9 mouse cellular contexts compared by ENCODE assay signal in the genomic region with DNA sequence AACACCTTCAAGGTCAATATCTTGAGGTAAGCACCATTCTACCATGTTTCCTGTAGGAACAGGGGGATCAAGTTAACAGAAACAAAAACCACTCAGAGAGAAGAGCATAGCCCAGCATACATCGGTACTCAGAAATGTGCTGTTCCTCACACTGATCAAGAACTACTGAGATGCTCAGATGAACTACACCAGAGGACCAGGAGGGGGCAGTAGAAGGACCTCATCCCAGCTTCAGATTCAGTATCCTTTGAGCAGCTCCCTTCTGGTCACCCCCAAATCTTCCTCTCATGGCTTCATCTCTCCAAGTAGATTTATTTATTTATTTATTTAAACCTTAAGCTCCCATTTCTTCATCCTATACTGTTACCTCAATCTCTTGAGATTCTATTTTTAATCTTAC. TPM values are rescaled to one million over a fixed set of nuclear protein-coding genes. Genes with fewer than 3 reads are reported as not detected.
DNase-seq lines count a peak whose midpoint lies in the region; ATAC-seq and TF ChIP-seq lines count a peak whose summit lies in the region.
"Had no signal": no experiment of that assay in that cellular context is flagged by ENCODE, and none has a peak within 500 bp of the region (broad histone marks: within the 10 kb centered on the region; RNA-seq: fewer than 3 reads in every experiment).

No protein-coding gene starts in this region.

- peak; percentile 75 for TF ChIP-seq CTCF in left cerebral cortex, adult 2 months (IDR thresholded peaks at IDR 0.05)
- peak; percentile 64 for TF ChIP-seq CTCF in liver, embryonic 14.5 days (IDR thresholded peaks at IDR 0.05; ENCODE audit: low read depth)

- ATAC-seq in liver, embryonic 14.5 days (ENCODE audit: insufficient read depth) = no peak

- no peak overlapping the region for H3K9ac ChIP-seq in liver, embryonic 14.5 days (replicated peaks)
- H3K9ac ChIP-seq: lung, embryonic 15.5 days had no signal

- no peaks in the 10 kb centered on the region for H3K27me3 ChIP-seq in liver, embryonic 14.5 days (ENCODE audit: control insufficient read depth, insufficient read depth, low read length)
- H3K27me3 ChIP-seq in splenic B cell, adult 2 months (ENCODE audit: control insufficient read depth, insufficient read depth, low read length, poor library complexity, severe bottlenecking) = no peaks in the 10 kb centered on the region
- H3K27me3 ChIP-seq: lung, embryonic 15.5 days had no signal

- H3K27ac ChIP-seq in left cerebral cortex, adult 2 months = no peak overlapping the region
- no peak overlapping the region for H3K27ac ChIP-seq in liver, embryonic 14.5 days
- H3K27ac ChIP-seq: lung, embryonic 15.5 days had no signal

- no peaks in the 10 kb centered on the region for H3K4me1 ChIP-seq in liver, embryonic 14.5 days (replicated peaks; ENCODE audit: control insufficient read depth in 2 of 2, insufficient read depth in 2 of 2, low read length in 1 of 2)
- H3K4me1 ChIP-seq: lung, embryonic 15.5 days had no signal

- no peak overlapping the region for H3K4me2 ChIP-seq in liver, embryonic 14.5 days (ENCODE audit: low read depth)
- H3K4me2 ChIP-seq: lung, embryonic 15.5 days had no signal

- whole genome bisulfite sequencing in liver, embryonic 14.5 days (ENCODE audit: insufficient replicate concordance) = 33% methylated on average over 1 of the region's 1 CpGs

- intact Hi-C loops in left cerebral cortex, adult 2 months (cut with DNase I) = loop anchor here (5.0 kb wide), 1 partner anchor 49 kb away; a partner anchor contains a TSS
- intact Hi-C loops in left cerebral cortex, postnatal 10 days (cut with DNase I) = no loop called here

- H3K9me3 ChIP-seq in liver, embryonic 14.5 days (ENCODE audit: control insufficient read depth, low read length) = no peaks in the 10 kb centered on the region
- H3K9me3 ChIP-seq: lung, embryonic 15.5 days had no signal

- TF ChIP-seq EP300 in liver, embryonic 14.5 days (IDR thresholded peaks at IDR 0.05; ENCODE audit: low read depth) = no peak

- DNase-seq in left cerebral cortex, adult 2 months (ENCODE audit: extremely low spot score in 1 of 2, low spot score in 2 of 2) = no peak
- DNase-seq in left cerebral cortex, postnatal 10 days (ENCODE audit: extremely low spot score in 1 of 2, low spot score in 2 of 2) = no peak
- peak; percentile 64 for DNase-seq in ES-CJ7 (ENCODE audit: low read depth, low spot score)
- DNase-seq in adrenal gland, postnatal 10 days = peak; percentile 58
- peak; percentile 25 for DNase-seq in forelimb bud, embryonic 11.5 days (ENCODE audit: low read depth, low spot score)
- DNase-seq in liver, embryonic 14.5 days (ENCODE audit: low read depth in 3 of 3, low spot score in 3 of 3) = peak in 1 of 3 experiments; percentile 7
- DNase-seq in splenic B cell, adult 2 months (ENCODE audit: low read depth, low spot score) = peak; percentile 84
- no peak for DNase-seq in ovary, adult 18-20 months (ENCODE audit: low spot score)

- H3K4me3 ChIP-seq in left cerebral cortex, adult 2 months = no peak overlapping the region
- H3K4me3 ChIP-seq in liver, embryonic 14.5 days (ENCODE audit: insufficient read depth in 1 of 2, low read depth in 2 of 2, low read length in 2 of 2) = no peak overlapping the region
- H3K4me3 ChIP-seq: lung, embryonic 15.5 days had no signal

- no peaks in the 10 kb centered on the region for H3K36me3 ChIP-seq in liver, embryonic 14.5 days (replicated peaks; ENCODE audit: control insufficient read depth, insufficient read depth, low read depth)
- H3K36me3 ChIP-seq in splenic B cell, adult 2 months (ENCODE audit: control insufficient read depth, insufficient read depth, low read length, poor library complexity, severe bottlenecking) = peaks cover 6% of the 10 kb centered on the region; the same call in 1 of the 2 replicates
- H3K36me3 ChIP-seq: lung, embryonic 15.5 days had no signal

RNA-seq across cellular contexts. Expression of a gene that starts 12.2 kb away (rescaled TPM):
- total RNA-seq in left cerebral cortex, adult 2 months (2021) = 10 to 100 TPM; 57.2 to 65.2 TPM
- 10 to 100 TPM; 32.4 to 32.9 TPM for total RNA-seq in left cerebral cortex, postnatal 10 days (2021)
- total RNA-seq in adrenal gland, postnatal 10 days (2021) = 10 to 100 TPM; 14.0 to 16.4 TPM
- polyA plus RNA-seq in liver, embryonic 14.5 days (2012; rRNA removed) = 0.35 and 0.57 TPM in 2 replicates
- polyA plus RNA-seq in liver, embryonic 14.5 days (2014; fragmentation: Nextera tagmentation; extraction: Ambion mirVana) = 0.67 and 2.7 TPM in 2 replicates

RNA-seq across cellular contexts. Expression of a gene that starts 15.1 kb away (rescaled TPM):
- total RNA-seq in left cerebral cortex, adult 2 months (2021) = under 1 TPM in 1 of 2 experiments, not detected in 1; 0.41 TPM
- under 1 TPM in 1 of 2 experiments, not detected in 1; 0.22 TPM for total RNA-seq in left cerebral cortex, postnatal 10 days (2021)
- total RNA-seq in adrenal gland, postnatal 10 days (2021) = not detected
- polyA plus RNA-seq in liver, embryonic 14.5 days (2012; rRNA removed) = not detected in 2 replicates
- not detected in 2 replicates for polyA plus RNA-seq in liver, embryonic 14.5 days (2014; fragmentation: Nextera tagmentation; extraction: Ambion mirVana)
- polyA plus RNA-seq: lung, embryonic 15.5 days had no signal

RNA-seq across cellular contexts. Expression of a gene that starts 47.4 kb away (rescaled TPM):
- 10 to 100 TPM; 30.2 to 30.9 TPM for total RNA-seq in left cerebral cortex, adult 2 months (2021)
- total RNA-seq in left cerebral cortex, postnatal 10 days (2021) = 10 to 100 TPM; 28.0 to 32.6 TPM
- 10 to 100 TPM; 56.9 to 70.5 TPM for total RNA-seq in adrenal gland, postnatal 10 days (2021)
- 15.4 and 37.0 TPM in 2 replicates for polyA plus RNA-seq in liver, embryonic 14.5 days (2012; rRNA removed)
- 68.5 and 75.1 TPM in 2 replicates for polyA plus RNA-seq in liver, embryonic 14.5 days (2014; fragmentation: Nextera tagmentation; extraction: Ambion mirVana)

Comparison
In these comparisons a context has a peak if more than half of its experiments do, and no peak if none do; other contexts are left out.
1. DNase-seq: peak in ES-CJ7 (single experiment), adrenal gland, postnatal 10 days (single experiment), forelimb bud, embryonic 11.5 days (single experiment) and splenic B cell, adult 2 months (single experiment); none in left cerebral cortex, adult 2 months (0 of 2), left cerebral cortex, postnatal 10 days (0 of 2) and ovary, adult 18-20 months (single experiment).